Mouse (Mus musculus) lung, postnatal 0 days (tissue): ENCODE data around the gene Plcl1. TPM values are rescaled to one million over a fixed set of nuclear protein-coding genes. Genes with fewer than 3 reads are reported as not detected.

Experiments
- ATAC-seq: fragments of 200-750 bp; cut with Nextera tagmentation; 2 replicates; pipeline ENCODE4 v1.8.0; 2017; ENCODE audit warnings: moderate library complexity
- DNase-seq: peaks from one replicate; pipeline ENCODE4 v3.0.0-alpha.2; 2016; ENCODE audit warnings: low spot score
- H3K27ac ChIP-seq: fragments of 300-500 bp; sonication (generic); 2 replicates; pipeline ENCODE4 v1.5.1; 2014; ENCODE audit warnings: antibody characterized with exemption, mild to moderate bottlenecking, low read length, mixed read lengths
- H3K27me3 ChIP-seq: fragments of 300-500 bp; sonication (generic); replicated peaks from 2 replicates; pipeline ENCODE4 v1.6.1; 2014; ENCODE audit warnings: low read length, mixed read lengths; ENCODE audit not compliant: insufficient read depth
- H3K36me3 ChIP-seq: fragments of 300-500 bp; sonication (generic); 2 replicates; pipeline ENCODE4 v1.6.1; 2014; ENCODE audit warnings: low read length, mixed read lengths; ENCODE audit not compliant: insufficient read depth
- H3K4me1 ChIP-seq: fragments of 300-500 bp; sonication (generic); 2 replicates; pipeline ENCODE4 v1.6.1; 2014; ENCODE audit warnings: antibody characterized with exemption, low read depth, low read length, mixed read lengths; ENCODE audit not compliant: insufficient read depth
- H3K4me2 ChIP-seq: fragments of 300-500 bp; sonication (generic); replicated peaks from 2 replicates; pipeline ENCODE4 v1.6.1; 2014; ENCODE audit warnings: low read depth, mild to moderate bottlenecking, low read length, moderate library complexity, mixed read lengths
- H3K4me3 ChIP-seq: fragments of 300-500 bp; sonication (generic); 2 replicates; pipeline ENCODE4 v1.5.1; 2014; ENCODE audit warnings: low read depth, low read length
- H3K9ac ChIP-seq: fragments of 300-500 bp; sonication (generic); replicated peaks from 2 replicates; pipeline ENCODE4 v1.6.1; 2014; ENCODE audit warnings: low read depth, mild to moderate bottlenecking
- H3K9me3 ChIP-seq: fragments of 300-500 bp; sonication (generic); 2 replicates; pipeline ENCODE4 v1.6.1; 2016; ENCODE audit warnings: low read length, mixed read lengths
- CTCF ChIP-seq: IDR thresholded peaks from 2 replicates; pipeline ENCODE4 v1.5.1; 2016; ENCODE audit warnings: antibody characterized with exemption, mild to moderate bottlenecking
- EP300 ChIP-seq: IDR thresholded peaks from 2 replicates; pipeline ENCODE4 v1.6.1; 2016; ENCODE audit warnings: antibody characterized with exemption, mild to moderate bottlenecking, control low read depth
- WGBS: fragments of 180-500 bp; shearing (Covaris S2); extraction: QIAGEN DNeasy Blood & Tissue Kit; methylation state at CpG from one replicate; pipeline ENCODE4 v1.1.7; 2014; 5-methylcytosine and 5-hydroxymethylcytosine counted together
- polyA plus RNA-seq: library from polyadenylated mRNA; unstranded; fragments of >200 nt; fragmentation: Nextera tagmentation; extraction: Ambion mirVana; gene quantifications from 2 replicates; pipeline ENCODE4 v1.2.1, GENCODE M21; 2015

Gene Plcl1
- polyA plus RNA-seq, 1 experiment from 2014 or later = 1.7 TPM

DNA sequence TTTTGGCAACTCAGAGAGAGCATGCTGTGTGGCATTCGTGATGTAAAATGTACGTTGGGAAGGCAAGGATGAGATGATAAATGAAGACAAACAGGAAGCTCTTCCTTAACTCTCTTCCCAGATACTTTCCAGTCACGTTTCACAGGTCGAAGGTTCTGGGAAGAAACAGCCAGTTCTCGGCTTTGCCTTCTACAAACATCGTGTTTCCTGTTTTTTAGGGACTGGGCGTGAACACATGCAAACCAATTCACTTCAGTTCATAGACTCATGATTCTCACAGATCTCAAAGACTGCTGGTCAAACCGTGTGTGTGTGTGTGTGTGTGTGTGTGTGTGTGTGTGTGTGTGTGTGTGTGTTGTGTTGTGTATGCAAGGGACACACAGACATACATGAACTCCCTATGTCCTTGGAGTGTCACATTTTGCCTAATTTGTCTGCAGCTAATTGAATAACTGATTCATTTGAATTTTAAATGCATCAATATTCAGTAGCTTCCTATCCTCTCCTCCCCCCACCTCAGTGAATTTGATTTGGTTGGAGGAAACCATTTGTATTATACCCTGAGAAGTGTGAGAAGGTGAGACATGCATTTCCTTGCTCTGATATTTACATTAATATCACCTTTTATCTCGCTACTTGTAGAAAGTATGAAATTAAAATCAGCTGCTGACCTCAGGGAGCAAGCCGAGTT lies 259.6 kb downstream of the Plcl1 start:
- no peak overlapping the region for H3K9ac ChIP-seq
- WGBS = 38% methylated on average over 10 of the region's 10 CpGs
- ATAC-seq (peak; percentile 47), DNase-seq (peak; percentile 47)
- no peak overlapping the region for H3K27ac ChIP-seq
- H3K9me3 ChIP-seq = no peaks in the 10 kb centered on the region
- H3K4me2 ChIP-seq = no peak overlapping the region
- no peaks in the 10 kb centered on the region for H3K36me3 ChIP-seq
- TF ChIP-seq CTCF (no peak), EP300 (no peak)
- no peaks in the 10 kb centered on the region for H3K27me3 ChIP-seq
- no peaks in the 10 kb centered on the region for H3K4me1 ChIP-seq
- H3K4me3 ChIP-seq = no peak overlapping the region

DNA sequence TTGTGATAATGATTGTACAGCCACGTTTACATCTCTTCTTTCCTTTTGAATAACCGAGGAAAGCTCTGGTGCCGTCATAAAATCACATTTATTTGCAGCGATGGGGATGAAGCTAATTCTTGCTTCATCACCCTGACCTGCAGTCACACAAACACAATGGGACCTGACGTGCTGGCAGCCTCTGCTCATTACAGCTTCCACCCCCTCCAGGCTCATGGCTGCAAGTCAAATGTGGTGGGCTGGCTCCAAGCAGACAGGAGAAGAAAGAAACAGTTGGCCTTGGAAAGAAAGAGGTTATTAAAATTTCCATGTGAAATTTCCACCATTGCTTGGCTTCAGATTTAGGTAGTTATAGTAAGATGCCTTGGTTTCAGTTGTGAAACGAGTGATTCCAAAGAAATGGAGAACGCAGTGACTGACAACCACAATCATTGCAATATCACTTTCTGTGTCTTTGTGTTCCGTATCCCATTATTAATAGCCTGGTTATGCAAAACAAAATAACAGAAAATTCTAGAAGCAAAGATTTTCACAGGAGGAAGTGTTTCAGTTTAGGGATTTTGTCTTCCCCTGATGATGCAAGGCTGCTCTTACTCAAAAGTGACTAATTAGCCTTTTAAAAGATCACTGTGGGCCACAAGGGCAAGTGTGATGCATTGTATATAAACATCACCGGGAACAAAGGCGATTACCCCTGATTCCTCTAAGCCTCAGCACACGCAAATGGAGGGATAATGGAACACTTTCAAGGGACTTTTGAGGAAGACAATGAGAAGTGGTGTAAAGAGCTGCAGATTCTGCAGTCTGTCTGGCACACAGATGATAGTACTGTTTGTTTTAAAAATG lies 260.3 kb downstream of the Plcl1 start:
- Histone ChIP-seq H3K9me3 (no peaks in the 10 kb centered on the region), H3K4me1 (no peaks in the 10 kb centered on the region), H3K36me3 (no peaks in the 10 kb centered on the region), H3K4me2 (no peak overlapping the region), H3K27me3 (no peaks in the 10 kb centered on the region), H3K4me3 (no peak overlapping the region), H3K9ac (no peak overlapping the region), H3K27ac (no peak overlapping the region)
- WGBS = 41% methylated on average over 11 of the region's 11 CpGs
- no peak for ATAC-seq
- TF ChIP-seq CTCF (no peak), EP300 (no peak)
- no peak for DNase-seq

DNA sequence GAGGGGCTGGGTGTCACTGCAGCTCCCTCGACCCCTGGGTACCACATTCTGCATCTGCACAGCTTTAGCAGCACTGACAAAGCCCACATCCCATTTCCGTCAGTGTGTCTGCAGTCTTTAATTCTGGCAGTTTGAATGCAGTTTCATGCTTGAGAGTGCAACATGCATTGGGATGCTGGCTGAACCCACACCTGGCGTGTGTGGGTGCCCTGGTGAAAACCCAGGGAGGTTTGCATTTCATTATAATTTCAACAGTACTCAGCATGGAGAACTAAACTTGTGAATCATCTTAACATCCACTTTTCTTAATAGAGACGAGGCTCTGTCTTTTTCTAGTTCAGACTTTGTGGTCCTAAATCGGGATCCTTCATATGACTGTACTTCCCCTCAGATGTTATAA lies 261.1 kb downstream of the Plcl1 start:
- no peak overlapping the region for H3K27ac ChIP-seq
- H3K27me3 ChIP-seq = no peaks in the 10 kb centered on the region
- TF ChIP-seq EP300 = no peak
- no peak for TF ChIP-seq CTCF
- H3K9ac ChIP-seq = no peak overlapping the region
- no peaks in the 10 kb centered on the region for H3K9me3 ChIP-seq
- DNase-seq (no peak), ATAC-seq (no peak)
- H3K4me1 ChIP-seq = no peaks in the 10 kb centered on the region
- 65% methylated on average over 5 of the region's 5 CpGs for WGBS
- H3K4me2 ChIP-seq = no peak overlapping the region
- H3K4me3 ChIP-seq = no peak overlapping the region
- H3K36me3 ChIP-seq = no peaks in the 10 kb centered on the region

DNA sequence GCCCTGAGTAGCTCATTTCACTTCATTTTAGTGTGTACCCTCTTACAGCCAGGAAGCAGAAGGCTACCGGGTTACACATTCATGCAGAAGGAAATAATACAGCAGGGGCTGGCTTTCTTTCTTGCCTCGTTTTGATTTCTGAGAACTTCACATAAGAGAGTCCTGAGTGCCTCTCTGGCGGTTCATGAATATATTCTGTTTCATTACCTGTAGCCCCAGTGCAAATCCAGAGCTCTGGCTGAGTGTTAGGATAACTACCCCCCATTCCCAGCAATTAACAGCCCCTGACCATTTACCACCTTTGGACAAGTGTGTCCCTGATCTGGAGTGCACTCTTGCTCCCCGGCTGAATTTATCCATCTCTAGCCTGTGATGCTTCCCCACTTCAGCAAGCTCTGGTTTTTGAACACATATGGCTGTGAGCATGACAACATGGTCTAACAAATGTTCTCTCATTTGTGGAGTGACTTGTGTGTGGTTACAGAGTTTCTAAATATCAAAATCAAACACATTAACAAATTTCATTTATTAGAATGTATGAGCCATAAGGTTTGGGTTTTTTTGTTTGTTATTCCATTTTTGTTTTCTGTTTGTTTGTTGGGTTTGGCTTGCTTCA lies 263.0 kb downstream of the Plcl1 start:
- no peaks in the 10 kb centered on the region for H3K4me1 ChIP-seq

DNA sequence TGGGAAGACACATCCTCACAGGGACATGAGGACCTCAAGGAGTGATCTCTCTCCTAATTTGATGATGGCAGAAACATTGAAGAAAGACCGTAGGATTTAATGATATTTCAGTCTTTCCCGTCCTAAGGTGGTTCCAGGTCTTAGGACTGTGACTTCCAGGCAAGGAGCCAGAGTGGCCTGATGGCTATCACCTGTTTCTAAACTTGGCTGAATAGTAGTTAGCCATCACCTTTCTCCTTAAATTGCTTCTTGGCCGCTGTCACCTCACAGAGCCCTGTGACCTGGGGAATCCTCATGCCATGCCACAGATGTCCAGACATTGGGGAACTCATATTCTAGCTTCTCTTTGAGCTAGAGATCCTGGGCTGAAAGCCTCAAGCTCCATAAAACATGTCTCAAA lies 277.0 kb downstream of the Plcl1 start:
- H3K36me3 ChIP-seq = no peaks in the 10 kb centered on the region
- no peak overlapping the region for H3K9ac ChIP-seq
- ATAC-seq (no peak), DNase-seq (no peak)
- TF ChIP-seq EP300 (no peak), CTCF (no peak)
- no peak overlapping the region for H3K4me2 ChIP-seq
- H3K27ac ChIP-seq = no peak overlapping the region
- no peaks in the 10 kb centered on the region for H3K4me1 ChIP-seq
- WGBS = 95% methylated on average over 3 of the region's 3 CpGs
- H3K4me3 ChIP-seq = no peak overlapping the region
- H3K9me3 ChIP-seq = no peaks in the 10 kb centered on the region
- no peaks in the 10 kb centered on the region for H3K27me3 ChIP-seq

More for the DNA sequence above, 263.0 kb downstream of the Plcl1 start:
- Histone ChIP-seq H3K4me2 (no peak overlapping the region), H3K9me3 (no peaks in the 10 kb centered on the region), H3K4me3 (no peak overlapping the region), H3K27ac (no peak overlapping the region), H3K9ac (no peak overlapping the region), H3K36me3 (no peaks in the 10 kb centered on the region), H3K27me3 (no peaks in the 10 kb centered on the region)
- peak; percentile 6 for DNase-seq
- 35% methylated on average over 4 of the region's 4 CpGs for WGBS
- TF ChIP-seq CTCF = no peak
- TF ChIP-seq EP300 = no peak
- peak; percentile 32; the same call in 1 of the 2 replicates for ATAC-seq

DNA sequence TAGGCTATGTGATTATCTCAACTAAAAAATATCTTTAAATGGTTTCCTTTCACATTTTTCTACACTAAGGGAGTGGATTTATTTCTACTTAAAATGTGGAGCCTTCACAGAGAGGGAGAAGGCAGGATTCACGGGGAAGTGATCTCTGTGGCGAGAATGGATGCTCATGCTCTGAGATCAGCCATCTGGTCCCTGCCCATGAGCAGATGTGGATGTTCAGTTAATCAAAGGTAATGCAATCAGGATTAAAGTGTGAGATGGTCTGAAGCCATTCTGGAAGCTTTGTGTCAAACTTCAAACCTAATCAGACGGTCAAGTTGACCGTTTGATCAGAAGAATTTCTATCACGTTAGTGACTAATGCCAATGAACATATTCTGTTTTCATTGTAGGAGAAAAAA lies 280.5 kb downstream of the Plcl1 start:
- no peaks in the 10 kb centered on the region for H3K36me3 ChIP-seq
- no peak for ATAC-seq
- no peaks in the 10 kb centered on the region for H3K9me3 ChIP-seq
- no peaks in the 10 kb centered on the region for H3K4me1 ChIP-seq
- H3K4me3 ChIP-seq = no peak overlapping the region
- H3K27ac ChIP-seq = no peak overlapping the region
- no peak overlapping the region for H3K9ac ChIP-seq
- no peak for DNase-seq
- 81% methylated on average over 5 of the region's 5 CpGs for WGBS
- TF ChIP-seq EP300 (no peak), CTCF (no peak)
- H3K27me3 ChIP-seq = no peaks in the 10 kb centered on the region
- H3K4me2 ChIP-seq = no peak overlapping the region
